Mouse (Mus musculus) ES-E14 (cell line): ENCODE measurements around the gene Vps8.

Source experiments
- CHD2 ChIP-seq: IDR thresholded peaks from 2 replicates; pipeline ENCODE4 v1.6.1; 2014; ENCODE audit warnings: mild to moderate bottlenecking, low read depth, low read length, inconsistent platforms
- HCFC1 ChIP-seq: IDR thresholded peaks from 2 replicates; pipeline ENCODE4 v1.6.1; 2012; ENCODE audit warnings: low read length, inconsistent platforms, borderline replicate concordance; ENCODE audit not compliant: insufficient read depth
- MAFK ChIP-seq: IDR thresholded peaks from 2 replicates; pipeline ENCODE4 v1.6.1; 2014; ENCODE audit warnings: mild to moderate bottlenecking, low read depth, low read length, inconsistent platforms; ENCODE audit not compliant: insufficient read depth
- ZC3H11A ChIP-seq: IDR thresholded peaks from 2 replicates; pipeline ENCODE4 v1.6.1; 2012; ENCODE audit warnings: low read depth, mild to moderate bottlenecking, inconsistent platforms, low read length, borderline replicate concordance
- ZNF384 ChIP-seq: IDR thresholded peaks from 2 replicates; pipeline ENCODE4 v1.6.1; 2012; ENCODE audit warnings: low read depth, low read length, inconsistent platforms

- TF ChIP-seq ZC3H11A (no peak), CHD2 (no peak), HCFC1 (no peak), ZNF384 (no peak), MAFK (no peak)
Observed at GRCm38 (mm10) chr16:21403402-21403801, 19.5 kb upstream of the Vps8 start.
